Comparison of ENCODE assay signal across 8 mouse cellular contexts in genomic region chr5:125056696-125057554, GRCm38 (mm10). TPM values are rescaled to one million over a fixed set of nuclear protein-coding genes. Genes with fewer than 3 reads are reported as not detected.
DNase-seq lines count a peak whose midpoint lies in the region; ATAC-seq and TF ChIP-seq lines count a peak whose summit lies in the region.

No protein-coding gene starts in this region.

- DNase-seq in thymus, postnatal 4 days: peak; percentile 55
- no peak for DNase-seq in thymus, postnatal 25 days
- peak; percentile 91 for DNase-seq in gastrocnemius, adult 18-20 months (ENCODE audit: low spot score)
- DNase-seq in liver: peak; percentile 14
- no peak for DNase-seq in midbrain, postnatal 0 days (ENCODE audit: low spot score)
- DNase-seq in right cerebral cortex, postnatal 10 days (ENCODE audit: low spot score in 2 of 2): no peak

- TF ChIP-seq CTCF in midbrain, postnatal 0 days (IDR thresholded peaks at IDR 0.05): no peak

- H3K9me3 ChIP-seq in hindbrain, embryonic 13.5 days: no peaks in the 10 kb centered on the region
- no peaks in the 10 kb centered on the region for H3K9me3 ChIP-seq in midbrain, postnatal 0 days (ENCODE audit: low read length)

- H3K36me3 ChIP-seq in hindbrain, embryonic 13.5 days: peaks cover 23% of the 10 kb centered on the region
- H3K36me3 ChIP-seq in midbrain, postnatal 0 days (ENCODE audit: insufficient read depth, low read length): peaks cover 9% of the 10 kb centered on the region

- H3K4me2 ChIP-seq in hindbrain, embryonic 13.5 days: peak overlapping the region; percentile 64
- H3K4me2 ChIP-seq in midbrain, postnatal 0 days (ENCODE audit: low read depth, low read length, poor library complexity, severe bottlenecking): peak overlapping the region; percentile 57; the same call in 1 of the 2 replicates

- H3K9ac ChIP-seq in hindbrain, embryonic 13.5 days: peak overlapping the region; percentile 15; the same call in 1 of the 2 replicates
- no peak overlapping the region for H3K9ac ChIP-seq in midbrain, postnatal 0 days (replicated peaks; ENCODE audit: low read length, poor library complexity, severe bottlenecking)

- ATAC-seq in hindbrain, embryonic 13.5 days (ENCODE audit: low FRiP score): 0 out of 2 replicates have a peak, but pooled peaks have one; percentile 8
- ATAC-seq in midbrain, postnatal 0 days (ENCODE audit: low FRiP score): no peak
- no peak for ATAC-seq in inflammation-experienced regulatory T-cells, adult 6 months

- no peaks in the 10 kb centered on the region; the same call in 1 of the 2 replicates for H3K27me3 ChIP-seq in hindbrain, embryonic 13.5 days
- H3K27me3 ChIP-seq in midbrain, postnatal 0 days (ENCODE audit: insufficient read depth, low read length): no peaks in the 10 kb centered on the region

- H3K4me1 ChIP-seq in hindbrain, embryonic 13.5 days (replicated peaks): peaks cover 83% of the 10 kb centered on the region
- peaks cover 14% of the 10 kb centered on the region for H3K4me1 ChIP-seq in midbrain, postnatal 0 days (ENCODE audit: insufficient read depth, low read length)

- peak overlapping the region; percentile 30 for H3K4me3 ChIP-seq in hindbrain, embryonic 13.5 days
- no peak overlapping the region; the same call in 1 of the 2 replicates for H3K4me3 ChIP-seq in midbrain, postnatal 0 days (ENCODE audit: low read depth, low read length)

- WGBS in hindbrain, embryonic 13.5 days: 6% methylated on average over 19 of the region's 19 CpGs
- 17% methylated on average over 19 of the region's 19 CpGs for WGBS in midbrain, postnatal 0 days

- H3K27ac ChIP-seq in hindbrain, embryonic 13.5 days: peak overlapping the region; percentile 81
- H3K27ac ChIP-seq in midbrain, postnatal 0 days (ENCODE audit: low read depth, low read length): no peak overlapping the region

RNA-seq across cellular contexts. Expression of gene Rflna, which starts 53.9 kb away (rescaled TPM):
- not detected for total RNA-seq in gastrocnemius, adult 18-20 months (2021)
- polyA plus RNA-seq in hindbrain, embryonic 13.5 days (2015; fragmentation: Nextera tagmentation; extraction: Ambion mirVana): 5.9 and 8.3 TPM in 2 replicates
- 6.1 and 10.6 TPM in 2 replicates for total RNA-seq in midbrain, postnatal 0 days (2014; rRNA removed)
- polyA plus RNA-seq in midbrain, postnatal 0 days (2015; fragmentation: Nextera tagmentation; extraction: Ambion mirVana): 7.2 and 8.6 TPM in 2 replicates
- under 1 TPM in 2 of 3 experiments, not detected in 1; 0.36 to 0.87 TPM for polyA plus RNA-seq in inflammation-experienced regulatory T-cells, adult 6 months (2017; shearing (Covaris generic))

Comparison
In these comparisons a context has a peak if more than half of its experiments do, and no peak if none do; other contexts are left out.
1. DNase-seq: peak in thymus, postnatal 4 days (single experiment), gastrocnemius, adult 18-20 months (single experiment) and liver (single experiment); none in thymus, postnatal 25 days (single experiment), midbrain, postnatal 0 days (single experiment) and right cerebral cortex, postnatal 10 days (0 of 2).